15 mouse cellular contexts compared by ENCODE assay signal in the genomic region with DNA sequence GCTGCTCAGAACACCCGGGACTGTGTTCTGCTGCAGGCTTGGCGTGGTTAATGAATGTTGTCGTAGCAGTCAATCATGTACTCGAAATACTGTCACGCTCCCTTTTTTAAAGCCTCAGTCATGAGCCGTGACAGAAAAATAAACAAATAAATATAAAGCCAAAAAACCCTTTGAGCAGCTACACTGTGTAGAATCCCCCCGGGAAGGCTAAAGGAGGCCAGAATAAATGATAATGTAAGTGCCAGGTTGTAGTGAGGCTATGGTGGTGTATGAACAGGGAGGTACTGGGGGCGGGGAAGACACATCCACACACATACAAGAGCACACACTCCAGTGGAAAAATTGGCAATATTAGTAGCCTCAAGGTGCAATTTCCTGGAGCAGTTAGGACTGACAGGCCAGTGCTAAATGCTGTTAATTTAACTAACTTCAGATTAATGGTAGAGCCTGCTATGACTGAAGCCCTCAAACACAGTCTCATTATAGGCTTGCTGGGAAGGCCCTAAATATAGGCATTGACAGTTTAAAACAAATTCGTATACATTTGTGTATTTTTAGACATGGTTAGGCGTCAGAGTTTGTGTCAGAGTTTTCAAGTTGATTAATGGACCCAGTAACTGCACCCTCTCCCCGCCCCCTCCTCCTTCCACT.
DNase-seq lines count a peak whose midpoint lies in the region; ATAC-seq and TF ChIP-seq lines count a peak whose summit lies in the region.
"Had no signal": no experiment of that assay in that cellular context is flagged by ENCODE, and none has a peak within 500 bp of the region (broad histone marks: within the 10 kb centered on the region; RNA-seq: fewer than 3 reads in every experiment).

No protein-coding gene starts in this region.

- DNase-seq in kidney, adult 9 months: peak; percentile 23
- DNase-seq in kidney, adult 11 months: no peak
- peak; percentile 73 for DNase-seq in brain, embryonic 14.5 days (ENCODE audit: low read depth)
- no peak for DNase-seq in T-cell, adult 2 months (ENCODE audit: low spot score)
- no peak for DNase-seq in lung, adult 18-20 months
- DNase-seq: adrenal gland, postnatal 25 days; cerebellum, postnatal 36 days; gastrocnemius, postnatal 14 days; right cerebral cortex, adult 18-20 months had no signal

- no peak overlapping the region for H3K9ac ChIP-seq in forebrain, embryonic 16.5 days (replicated peaks; ENCODE audit: low read depth, low read length)
- H3K9ac ChIP-seq in limb, embryonic 15.5 days: no peak overlapping the region
- H3K9ac ChIP-seq: embryonic facial prominence, embryonic 13.5 days; liver, embryonic 12.5 days had no signal

- TF ChIP-seq CTCF in brain, embryonic 14.5 days (IDR thresholded peaks at IDR 0.05; ENCODE audit: borderline replicate concordance, extremely low read depth, insufficient read depth, insufficient read length): no peak

- no peak overlapping the region for H3K27ac ChIP-seq in forebrain, embryonic 16.5 days (ENCODE audit: low read length)
- no peak overlapping the region for H3K27ac ChIP-seq in limb, embryonic 15.5 days
- H3K27ac ChIP-seq: embryonic facial prominence, embryonic 13.5 days; heart, embryonic 10.5 days; liver, embryonic 12.5 days had no signal

- H3K27me3 ChIP-seq in forebrain, embryonic 16.5 days (replicated peaks; ENCODE audit: control insufficient read depth, insufficient read depth, low read length): peaks cover 5% of the 10 kb centered on the region; the same call in 1 of the 2 replicates
- H3K27me3 ChIP-seq in limb, embryonic 15.5 days: no peaks in the 10 kb centered on the region
- H3K27me3 ChIP-seq: liver, embryonic 12.5 days had no signal

- H3K4me1 ChIP-seq in forebrain, embryonic 16.5 days (replicated peaks; ENCODE audit: control insufficient read depth, insufficient read depth, low read length): peaks cover 24% of the 10 kb centered on the region
- peaks cover 16% of the 10 kb centered on the region; the same call in 1 of the 2 replicates for H3K4me1 ChIP-seq in limb, embryonic 15.5 days
- H3K4me1 ChIP-seq: embryonic facial prominence, embryonic 13.5 days; liver, embryonic 12.5 days had no signal

- peak; percentile 54 for ATAC-seq in forebrain, embryonic 16.5 days
- peak; percentile 61 for ATAC-seq in limb, embryonic 15.5 days (ENCODE audit: insufficient number of reproducible peaks, low FRiP score, low TSS enrichment, low read depth)
- ATAC-seq: liver, embryonic 12.5 days; lung, postnatal 0 days had no signal

- H3K4me3 ChIP-seq in forebrain, embryonic 16.5 days (replicated peaks; ENCODE audit: low read length): no peak overlapping the region
- H3K4me3 ChIP-seq in limb, embryonic 15.5 days: no peak overlapping the region
- H3K4me3 ChIP-seq: embryonic facial prominence, embryonic 13.5 days; heart, embryonic 10.5 days; liver, embryonic 12.5 days had no signal

- H3K9me3 ChIP-seq in forebrain, embryonic 16.5 days (ENCODE audit: control insufficient read depth, low read length): no peaks in the 10 kb centered on the region
- H3K9me3 ChIP-seq in limb, embryonic 15.5 days: no peaks in the 10 kb centered on the region
- H3K9me3 ChIP-seq: embryonic facial prominence, embryonic 13.5 days; heart, embryonic 10.5 days; liver, embryonic 12.5 days had no signal

- no peaks in the 10 kb centered on the region for H3K36me3 ChIP-seq in forebrain, embryonic 16.5 days (ENCODE audit: control insufficient read depth, insufficient read depth)
- H3K36me3 ChIP-seq in limb, embryonic 15.5 days: no peaks in the 10 kb centered on the region
- H3K36me3 ChIP-seq: embryonic facial prominence, embryonic 13.5 days; heart, embryonic 10.5 days; liver, embryonic 12.5 days had no signal

- no peak for TF ChIP-seq POLR2A in brain, embryonic 14.5 days (IDR thresholded peaks at IDR 0.05; ENCODE audit: borderline replicate concordance, extremely low read depth, insufficient read depth, insufficient read length, poor library complexity, severe bottlenecking)

- H3K4me2 ChIP-seq in forebrain, embryonic 16.5 days (ENCODE audit: low read length): no peak overlapping the region
- no peak overlapping the region for H3K4me2 ChIP-seq in limb, embryonic 15.5 days
- H3K4me2 ChIP-seq: embryonic facial prominence, embryonic 13.5 days; liver, embryonic 12.5 days had no signal

- whole genome bisulfite sequencing in forebrain, embryonic 16.5 days: 15% methylated on average over 11 of the region's 11 CpGs
- WGBS in limb, embryonic 15.5 days: 44% methylated on average over 11 of the region's 11 CpGs

Comparison
In these comparisons a context has a peak if more than half of its experiments do, and no peak if none do; other contexts are left out.
1. DNase-seq: peak in kidney, adult 9 months (single experiment) and brain, embryonic 14.5 days (single experiment); none in kidney, adult 11 months (single experiment), T-cell, adult 2 months (single experiment) and lung, adult 18-20 months (0 of 2).